Mouse (Mus musculus): ENCODE data around the gene Mtus2. TPM values are rescaled to one million over a fixed set of nuclear protein-coding genes. Genes with fewer than 3 reads are reported as not detected.

Gene Mtus2
- total and polyA plus RNA-seq, 2 experiments, result 0.18 to 0.66 TPM

GRCm38 (mm10) chr5:148083541-148083940, 126.4 kb downstream of the Mtus2 start:
- DNase-seq (ENCODE audit: extremely low read depth, low read depth, low spot score), result no peak
- Histone ChIP-seq H3K27me3 (ENCODE audit: control insufficient read depth, insufficient read depth, low read length) (0 out of 2 replicates have a peak, but pooled peaks cover 2% of the 10 kb centered on the region), H3K79me2 (ENCODE audit: control insufficient read depth, insufficient read depth, low read length) (no peaks in the 10 kb centered on the region), H3K36me3 (ENCODE audit: control insufficient read depth, insufficient read depth, low read length) (no peaks in the 10 kb centered on the region), H3K27ac (replicated peaks; ENCODE audit: insufficient read depth, low read depth, low read length) (no peak overlapping the region), H3K4me3 (ENCODE audit: insufficient read depth, low read depth, low read length) (no peak overlapping the region), H3K9ac (ENCODE audit: low read depth, low read length) (no peak overlapping the region), H3K4me1 (ENCODE audit: control insufficient read depth, insufficient read depth, low read length) (no peaks in the 10 kb centered on the region)
- TF ChIP-seq CTCF (IDR thresholded peaks at IDR 0.05; ENCODE audit: low read depth, low read length) (no peak), POLR2A (IDR thresholded peaks at IDR 0.05; ENCODE audit: extremely low read depth, insufficient read depth, low read length) (no peak)
- 100% methylated on average over 1 of the region's 1 CpGs for WGBS

GRCm38 (mm10) chr5:148084766-148085165, 127.6 kb downstream of the Mtus2 start:
- H3K27ac ChIP-seq (replicated peaks; ENCODE audit: insufficient read depth, low read depth, low read length), result no peak overlapping the region
- no peak for DNase-seq (ENCODE audit: extremely low read depth, low read depth, low spot score)
- H3K9ac ChIP-seq (ENCODE audit: low read depth, low read length), result no peak overlapping the region
- no peak for TF ChIP-seq CTCF (IDR thresholded peaks at IDR 0.05; ENCODE audit: low read depth, low read length)
- no peak for TF ChIP-seq POLR2A (IDR thresholded peaks at IDR 0.05; ENCODE audit: extremely low read depth, insufficient read depth, low read length)
- H3K4me3 ChIP-seq (ENCODE audit: insufficient read depth, low read depth, low read length), result no peak overlapping the region
- no peaks in the 10 kb centered on the region for H3K36me3 ChIP-seq (ENCODE audit: control insufficient read depth, insufficient read depth, low read length)
- no peaks in the 10 kb centered on the region for H3K27me3 ChIP-seq (ENCODE audit: control insufficient read depth, insufficient read depth, low read length)
- H3K79me2 ChIP-seq (ENCODE audit: control insufficient read depth, insufficient read depth, low read length), result no peaks in the 10 kb centered on the region
- H3K4me1 ChIP-seq (ENCODE audit: control insufficient read depth, insufficient read depth, low read length), result no peaks in the 10 kb centered on the region
- WGBS, result 83% methylated on average over 5 of the region's 5 CpGs

GRCm38 (mm10) chr5:148087796-148088195, 130.7 kb downstream of the Mtus2 start:
- TF ChIP-seq CTCF (IDR thresholded peaks at IDR 0.05; ENCODE audit: low read depth, low read length) (no peak), POLR2A (IDR thresholded peaks at IDR 0.05; ENCODE audit: extremely low read depth, insufficient read depth, low read length) (no peak)
- Histone ChIP-seq H3K4me1 (ENCODE audit: control insufficient read depth, insufficient read depth, low read length) (no peaks in the 10 kb centered on the region), H3K36me3 (ENCODE audit: control insufficient read depth, insufficient read depth, low read length) (no peaks in the 10 kb centered on the region), H3K27me3 (ENCODE audit: control insufficient read depth, insufficient read depth, low read length) (no peaks in the 10 kb centered on the region), H3K27ac (replicated peaks; ENCODE audit: insufficient read depth, low read depth, low read length) (no peak overlapping the region), H3K79me2 (ENCODE audit: control insufficient read depth, insufficient read depth, low read length) (no peaks in the 10 kb centered on the region), H3K9ac (ENCODE audit: low read depth, low read length) (no peak overlapping the region), H3K4me3 (ENCODE audit: insufficient read depth, low read depth, low read length) (no peak overlapping the region)
- 72% methylated on average over 3 of the region's 3 CpGs for WGBS
- no peak for DNase-seq (ENCODE audit: extremely low read depth, low read depth, low spot score)

GRCm38 (mm10) chr5:148090191-148090821, 133.2 kb downstream of the Mtus2 start:
- Histone ChIP-seq H3K27ac (replicated peaks; ENCODE audit: insufficient read depth, low read depth, low read length) (no peak overlapping the region), H3K27me3 (ENCODE audit: control insufficient read depth, insufficient read depth, low read length) (no peaks in the 10 kb centered on the region), H3K9ac (ENCODE audit: low read depth, low read length) (no peak overlapping the region), H3K4me1 (ENCODE audit: control insufficient read depth, insufficient read depth, low read length) (no peaks in the 10 kb centered on the region), H3K79me2 (ENCODE audit: control insufficient read depth, insufficient read depth, low read length) (no peaks in the 10 kb centered on the region), H3K4me3 (ENCODE audit: insufficient read depth, low read depth, low read length) (no peak overlapping the region), H3K36me3 (ENCODE audit: control insufficient read depth, insufficient read depth, low read length) (no peaks in the 10 kb centered on the region)
- DNase-seq (ENCODE audit: extremely low read depth, low read depth, low spot score), result no peak
- TF ChIP-seq CTCF (IDR thresholded peaks at IDR 0.05; ENCODE audit: low read depth, low read length) (no peak), POLR2A (IDR thresholded peaks at IDR 0.05; ENCODE audit: extremely low read depth, insufficient read depth, low read length) (no peak)
- WGBS, result 70% methylated on average over 11 of the region's 11 CpGs

- TF ChIP-seq CTCF (IDR thresholded peaks at IDR 0.05; ENCODE audit: low read depth, low read length), result no peak
- no peak for TF ChIP-seq POLR2A (IDR thresholded peaks at IDR 0.05; ENCODE audit: extremely low read depth, insufficient read depth, low read length)
- no peaks in the 10 kb centered on the region for H3K79me2 ChIP-seq (ENCODE audit: control insufficient read depth, insufficient read depth, low read length)
- H3K9ac ChIP-seq (ENCODE audit: low read depth, low read length), result no peak overlapping the region
- no peak overlapping the region for H3K27ac ChIP-seq (replicated peaks; ENCODE audit: insufficient read depth, low read depth, low read length)
- H3K4me1 ChIP-seq (ENCODE audit: control insufficient read depth, insufficient read depth, low read length), result no peaks in the 10 kb centered on the region
- WGBS, result 42% methylated on average over 10 of the region's 10 CpGs
- DNase-seq (ENCODE audit: extremely low read depth, low read depth, low spot score), result no peak
- H3K36me3 ChIP-seq (ENCODE audit: control insufficient read depth, insufficient read depth, low read length), result no peaks in the 10 kb centered on the region
- no peaks in the 10 kb centered on the region for H3K27me3 ChIP-seq (ENCODE audit: control insufficient read depth, insufficient read depth, low read length)
- no peak overlapping the region for H3K4me3 ChIP-seq (ENCODE audit: insufficient read depth, low read depth, low read length)
These were observed 137.5 kb downstream of the Mtus2 start for GRCm38 (mm10) chr5:148094640-148095039.

GRCm38 (mm10) chr5:148099356-148099755, 142.2 kb downstream of the Mtus2 start:
- no peak overlapping the region for H3K9ac ChIP-seq (ENCODE audit: low read depth, low read length)
- H3K4me1 ChIP-seq (ENCODE audit: control insufficient read depth, insufficient read depth, low read length), result no peaks in the 10 kb centered on the region
- no peaks in the 10 kb centered on the region for H3K27me3 ChIP-seq (ENCODE audit: control insufficient read depth, insufficient read depth, low read length)
- H3K79me2 ChIP-seq (ENCODE audit: control insufficient read depth, insufficient read depth, low read length), result no peaks in the 10 kb centered on the region
- DNase-seq (ENCODE audit: extremely low read depth, low read depth, low spot score), result no peak
- WGBS, result 85% methylated on average over 9 of the region's 9 CpGs
- no peak overlapping the region for H3K4me3 ChIP-seq (ENCODE audit: insufficient read depth, low read depth, low read length)
- H3K27ac ChIP-seq (replicated peaks; ENCODE audit: insufficient read depth, low read depth, low read length), result no peak overlapping the region
- TF ChIP-seq POLR2A (IDR thresholded peaks at IDR 0.05; ENCODE audit: extremely low read depth, insufficient read depth, low read length), result no peak
- TF ChIP-seq CTCF (IDR thresholded peaks at IDR 0.05; ENCODE audit: low read depth, low read length), result no peak
- no peaks in the 10 kb centered on the region for H3K36me3 ChIP-seq (ENCODE audit: control insufficient read depth, insufficient read depth, low read length)
